ENCODE assay signal across 9 mouse cellular contexts in genomic region chr16:33751590-33751989, GRCm38 (mm10). TPM values are rescaled to one million over a fixed set of nuclear protein-coding genes. Genes with fewer than 3 reads are reported as not detected.
DNase-seq lines count a peak whose midpoint lies in the region; ATAC-seq and TF ChIP-seq lines count a peak whose summit lies in the region.
"Had no signal": no experiment of that assay in that cellular context is flagged by ENCODE, and none has a peak within 500 bp of the region (broad histone marks: within the 10 kb centered on the region; RNA-seq: fewer than 3 reads in every experiment).

No protein-coding gene starts in this region.

- no peak overlapping the region for H3K27ac ChIP-seq in embryonic facial prominence, embryonic 15.5 days (replicated peaks)
- no peak overlapping the region for H3K27ac ChIP-seq in lung, embryonic 14.5 days (ENCODE audit: low read depth)
- no peak overlapping the region for H3K27ac ChIP-seq in stomach, embryonic 14.5 days (ENCODE audit: low read length)
- H3K27ac ChIP-seq: neural tube, embryonic 13.5 days had no signal

- no peak overlapping the region for H3K9ac ChIP-seq in embryonic facial prominence, embryonic 15.5 days
- no peak overlapping the region for H3K9ac ChIP-seq in lung, embryonic 14.5 days
- H3K9ac ChIP-seq in stomach, embryonic 14.5 days (replicated peaks; ENCODE audit: low read depth, low read length) = no peak overlapping the region
- H3K9ac ChIP-seq: neural tube, embryonic 13.5 days had no signal

- 48% methylated on average over 12 of the region's 12 CpGs for WGBS in embryonic facial prominence, embryonic 15.5 days
- WGBS in lung, embryonic 14.5 days = 57% methylated on average over 12 of the region's 12 CpGs
- WGBS in stomach, embryonic 14.5 days = 55% methylated on average over 12 of the region's 12 CpGs

- peaks cover 12% of the 10 kb centered on the region; the same call in 1 of the 2 replicates for H3K36me3 ChIP-seq in embryonic facial prominence, embryonic 15.5 days
- peaks cover 37% of the 10 kb centered on the region for H3K36me3 ChIP-seq in lung, embryonic 14.5 days (ENCODE audit: insufficient read depth)
- peaks cover 4% of the 10 kb centered on the region; the same call in 1 of the 2 replicates for H3K36me3 ChIP-seq in stomach, embryonic 14.5 days (ENCODE audit: control insufficient read depth, insufficient read depth, low read length)

- ATAC-seq in embryonic facial prominence, embryonic 15.5 days (ENCODE audit: insufficient number of reproducible peaks, low FRiP score, low TSS enrichment, low read depth) = no peak
- ATAC-seq in lung, embryonic 14.5 days (ENCODE audit: insufficient read depth) = peak; percentile 56; the same call in 1 of the 2 replicates
- 0 out of 2 replicates have a peak, but pooled peaks have one; percentile 33 for ATAC-seq in stomach, embryonic 14.5 days (ENCODE audit: insufficient number of reproducible peaks, insufficient read depth, low FRiP score, low read depth)

- H3K4me1 ChIP-seq in embryonic facial prominence, embryonic 15.5 days = 0 out of 2 replicates have a peak, but pooled peaks cover 3% of the 10 kb centered on the region
- H3K4me1 ChIP-seq in lung, embryonic 14.5 days (ENCODE audit: insufficient read depth) = no peaks in the 10 kb centered on the region
- H3K4me1 ChIP-seq in stomach, embryonic 14.5 days (ENCODE audit: control insufficient read depth, insufficient read depth, low read length) = no peaks in the 10 kb centered on the region
- H3K4me1 ChIP-seq: neural tube, embryonic 13.5 days had no signal

- TF ChIP-seq CTCF in lung, embryonic 14.5 days (IDR thresholded peaks at IDR 0.05; ENCODE audit: low read depth) = no peak

- peak overlapping the region; percentile 25 for H3K4me2 ChIP-seq in embryonic facial prominence, embryonic 15.5 days (replicated peaks)
- H3K4me2 ChIP-seq in lung, embryonic 14.5 days = peak overlapping the region; percentile 49
- peak overlapping the region; percentile 17; the same call in 1 of the 2 replicates for H3K4me2 ChIP-seq in stomach, embryonic 14.5 days (replicated peaks; ENCODE audit: low read depth, low read length)
- H3K4me2 ChIP-seq: neural tube, embryonic 13.5 days had no signal

- intact Hi-C loops in left cerebral cortex, postnatal 14 days (cut with DNase I) = no loop called here

- H3K4me3 ChIP-seq in embryonic facial prominence, embryonic 15.5 days (replicated peaks) = no peak overlapping the region
- peak overlapping the region; percentile 15 for H3K4me3 ChIP-seq in lung, embryonic 14.5 days (ENCODE audit: low read depth, low read length)
- H3K4me3 ChIP-seq in stomach, embryonic 14.5 days (ENCODE audit: low read depth, low read length) = no peak overlapping the region
- H3K4me3 ChIP-seq: neural tube, embryonic 13.5 days had no signal

- no peaks in the 10 kb centered on the region for H3K9me3 ChIP-seq in embryonic facial prominence, embryonic 15.5 days (replicated peaks)
- no peaks in the 10 kb centered on the region for H3K9me3 ChIP-seq in lung, embryonic 14.5 days (ENCODE audit: low read depth, low read length)
- H3K9me3 ChIP-seq in stomach, embryonic 14.5 days (ENCODE audit: control insufficient read depth, low read depth, low read length) = no peaks in the 10 kb centered on the region
- H3K9me3 ChIP-seq: neural tube, embryonic 13.5 days had no signal

- peak; percentile 95 for DNase-seq in heart, adult 11 months
- DNase-seq in heart, adult 9 months (ENCODE audit: low spot score in 2 of 2) = no peak
- DNase-seq in lung, embryonic 14.5 days = peak; percentile 15
- DNase-seq in adrenal gland, postnatal 14 days = no peak
- DNase-seq in yolk sac, embryonic 10.5 days (ENCODE audit: low spot score) = no peak
- no peak for DNase-seq in left cerebral cortex, postnatal 14 days (ENCODE audit: low spot score in 2 of 2)

- no peaks in the 10 kb centered on the region for H3K27me3 ChIP-seq in embryonic facial prominence, embryonic 15.5 days
- no peaks in the 10 kb centered on the region for H3K27me3 ChIP-seq in lung, embryonic 14.5 days (ENCODE audit: insufficient read depth, low read length)
- no peaks in the 10 kb centered on the region for H3K27me3 ChIP-seq in stomach, embryonic 14.5 days (ENCODE audit: control insufficient read depth, insufficient read depth, low read length)
- H3K27me3 ChIP-seq: neural tube, embryonic 13.5 days had no signal

RNA-seq across cellular contexts. Expression of gene Muc13, which starts 42.2 kb away (rescaled TPM):
- 0.25 and 0.52 TPM in 2 replicates for polyA plus RNA-seq in embryonic facial prominence, embryonic 15.5 days (2015; fragmentation: Nextera tagmentation; extraction: Ambion mirVana)
- not detected in 2 replicates for polyA plus RNA-seq in lung, embryonic 14.5 days (2014; fragmentation: Nextera tagmentation; extraction: Ambion mirVana)
- 0.56 and 0.69 TPM in 2 replicates for polyA plus RNA-seq in stomach, embryonic 14.5 days (2014; fragmentation: Nextera tagmentation; extraction: Ambion mirVana)
- total RNA-seq in adrenal gland, postnatal 14 days (2021) = 0.22 TPM in 1 of 2 replicates, not detected in the other
- not detected for total RNA-seq in left cerebral cortex, postnatal 14 days (2021)
- polyA plus RNA-seq: neural tube, embryonic 13.5 days had no signal

Comparison
In these comparisons a context has a peak if more than half of its experiments do, and no peak if none do; other contexts are left out.
1. DNase-seq: peak in heart, adult 11 months (single experiment) and lung, embryonic 14.5 days (single experiment); none in heart, adult 9 months (0 of 2), adrenal gland, postnatal 14 days (single experiment), yolk sac, embryonic 10.5 days (single experiment) and left cerebral cortex, postnatal 14 days (0 of 2).
2. Peak in every context shown above with its lines, with median percentiles within 50 percentile points of each other: H3K4me2 ChIP-seq.